Mouse (Mus musculus): ENCODE results near the gene Fbxw2.
"Not testable (repeated sequence)": the region's sequence is repeated elsewhere in the genome, so short reads cannot be mapped to it uniquely, and the experiment has no call there.

- not testable (repeated sequence) for TF ChIP-seq TBP (conservative IDR thresholded peaks at IDR 0.05; ENCODE audit: low read depth, low read length); CTCF (conservative IDR thresholded peaks at IDR 0.05 in 1 of 2, IDR thresholded peaks at IDR 0.05 in 1 of 2; ENCODE audit: low read depth in 2 of 2, low read length in 2 of 2); POLR2A (IDR thresholded peaks at IDR 0.05; ENCODE audit: low read depth, low read length); IRF4 (IDR thresholded peaks at IDR 0.05; ENCODE audit: low read depth, low read length); ZNF384 (IDR thresholded peaks at IDR 0.05; ENCODE audit: low read depth, low read length); MAFK (IDR thresholded peaks at IDR 0.05; ENCODE audit: insufficient replicate concordance, low read length); NELFE (IDR thresholded peaks at IDR 0.05; ENCODE audit: low read depth, low read length); ZKSCAN1 (IDR thresholded peaks at IDR 0.05; ENCODE audit: borderline replicate concordance, low read depth, low read length); EP300 (IDR thresholded peaks at IDR 0.05; ENCODE audit: low read length); ELF1 (IDR thresholded peaks at IDR 0.05; ENCODE audit: low read depth, low read length); SMC3 (IDR thresholded peaks at IDR 0.05; ENCODE audit: low read depth, low read length); E2F4 (IDR thresholded peaks at IDR 0.05; ENCODE audit: insufficient replicate concordance, low read depth, low read length)
Measured at GRCm38 (mm10) chr2:34832766-34833457, 6.8 kb upstream of the Fbxw2 start, which contains the start of gene Gm34653.
